Mouse (Mus musculus): ENCODE measurements around the gene Inka2.

DNA sequence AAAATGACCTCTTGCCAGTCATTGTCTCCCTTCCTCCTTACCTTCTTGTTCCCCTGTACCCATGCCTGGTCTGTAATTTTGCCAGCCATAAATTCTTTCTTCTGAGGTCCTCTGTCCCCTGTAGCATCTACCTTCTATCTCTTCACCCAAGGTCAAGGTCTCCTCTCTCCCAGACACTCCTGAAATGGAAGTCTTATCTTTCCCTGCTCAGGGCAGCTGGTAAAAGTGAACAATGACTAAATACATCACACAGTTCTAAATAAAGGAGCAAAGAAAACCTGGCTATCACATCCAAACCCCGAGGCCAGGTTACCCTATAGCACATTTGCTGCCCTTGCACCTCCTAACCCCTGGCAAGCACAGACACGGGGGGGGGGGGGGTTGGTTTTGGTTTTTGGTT is 43.9 kb upstream of the Inka2 start:
- no peak for TF ChIP-seq CTCF (IDR thresholded peaks at IDR 0.05; ENCODE audit: borderline replicate concordance, insufficient read depth, low read depth, low read length)
- TF ChIP-seq POLR2A (IDR thresholded peaks at IDR 0.05; ENCODE audit: borderline replicate concordance, insufficient read depth, low read length), result no peak
